In genomic region chr14:68361998-68362397, GRCm38 (mm10) we compare ENCODE assay signal across 15 mouse cellular contexts.
A peak's percentile ranks its signal among the peaks of the same experiment; 100 is the strongest.
DNase-seq lines count a peak whose midpoint lies in the region; ATAC-seq lines count a peak whose summit lies in the region.
"Had no signal": no experiment of that assay in that cellular context is flagged by ENCODE, and none has a peak within 500 bp of the region (broad histone marks: within the 10 kb centered on the region; RNA-seq: fewer than 3 reads in every experiment).

No protein-coding gene starts in this region.

- WGBS in neural tube, embryonic 11.5 days = 58% methylated on average over 7 of the region's 7 CpGs
- 31% methylated on average over 7 of the region's 7 CpGs for WGBS in neural tube, embryonic 15.5 days
- WGBS in forebrain, embryonic 16.5 days = 35% methylated on average over 7 of the region's 7 CpGs

- no peak; the same call in 1 of the 2 replicates for ATAC-seq in neural tube, embryonic 11.5 days (ENCODE audit: insufficient read depth, low FRiP score, low TSS enrichment)
- no peak for ATAC-seq in neural tube, embryonic 15.5 days (ENCODE audit: low FRiP score)
- ATAC-seq in forebrain, embryonic 16.5 days = no peak

- no peaks in the 10 kb centered on the region for H3K9me3 ChIP-seq in neural tube, embryonic 11.5 days (ENCODE audit: control insufficient read depth, low read length)
- no peaks in the 10 kb centered on the region for H3K9me3 ChIP-seq in neural tube, embryonic 15.5 days (replicated peaks)
- H3K9me3 ChIP-seq in forebrain, embryonic 16.5 days (ENCODE audit: control insufficient read depth, low read length) = no peaks in the 10 kb centered on the region
- H3K9me3 ChIP-seq: heart, embryonic 12.5 days; stomach, embryonic 15.5 days had no signal

- peak; percentile 45 for DNase-seq in neural tube, embryonic 11.5 days (ENCODE audit: low spot score)
- DNase-seq in mesoderm, embryonic 11.5 days (ENCODE audit: low read depth, low spot score) = peak; percentile 34
- no peak for DNase-seq in yolk sac, embryonic 10.5 days (ENCODE audit: low spot score)
- DNase-seq in thymus, postnatal 10 days (ENCODE audit: low spot score in 2 of 2) = no peak
- no peak for DNase-seq in natural killer cell, adult 2 months (ENCODE audit: low spot score in 2 of 2)
- DNase-seq: heart, postnatal 36 days; kidney, adult 18-20 months; kidney, postnatal 14 days; layer of hippocampus, adult 9-11 months; lung, embryonic 14.5 days; thymus, postnatal 25 days had no signal

- peak overlapping the region; percentile 23; the same call in 1 of the 2 replicates for H3K27ac ChIP-seq in neural tube, embryonic 11.5 days (ENCODE audit: low read depth, low read length)
- H3K27ac ChIP-seq in neural tube, embryonic 15.5 days (replicated peaks) = no peak overlapping the region
- peak overlapping the region; percentile 65 for H3K27ac ChIP-seq in forebrain, embryonic 16.5 days (ENCODE audit: low read length)
- H3K27ac ChIP-seq: stomach, embryonic 15.5 days had no signal

- no peaks in the 10 kb centered on the region for H3K27me3 ChIP-seq in neural tube, embryonic 11.5 days (ENCODE audit: control insufficient read depth, insufficient read depth, low read length)
- no peaks in the 10 kb centered on the region for H3K27me3 ChIP-seq in neural tube, embryonic 15.5 days (replicated peaks)
- H3K27me3 ChIP-seq in forebrain, embryonic 16.5 days (replicated peaks; ENCODE audit: control insufficient read depth, insufficient read depth, low read length) = no peaks in the 10 kb centered on the region
- H3K27me3 ChIP-seq: heart, embryonic 12.5 days; stomach, embryonic 15.5 days had no signal

- H3K9ac ChIP-seq in neural tube, embryonic 11.5 days (ENCODE audit: low read length) = no peak overlapping the region
- no peak overlapping the region for H3K9ac ChIP-seq in neural tube, embryonic 15.5 days (replicated peaks)
- H3K9ac ChIP-seq in forebrain, embryonic 16.5 days (replicated peaks; ENCODE audit: low read depth, low read length) = no peak overlapping the region
- H3K9ac ChIP-seq: heart, embryonic 12.5 days; lung, embryonic 14.5 days; stomach, embryonic 15.5 days had no signal

- no peaks in the 10 kb centered on the region for H3K36me3 ChIP-seq in neural tube, embryonic 11.5 days (ENCODE audit: control insufficient read depth, insufficient read depth, low read length)
- no peaks in the 10 kb centered on the region for H3K36me3 ChIP-seq in neural tube, embryonic 15.5 days
- H3K36me3 ChIP-seq in forebrain, embryonic 16.5 days (ENCODE audit: control insufficient read depth, insufficient read depth) = no peaks in the 10 kb centered on the region
- H3K36me3 ChIP-seq: heart, embryonic 12.5 days; stomach, embryonic 15.5 days had no signal

- no peak overlapping the region for H3K4me2 ChIP-seq in neural tube, embryonic 11.5 days (ENCODE audit: low read depth)
- no peak overlapping the region for H3K4me2 ChIP-seq in neural tube, embryonic 15.5 days
- H3K4me2 ChIP-seq in forebrain, embryonic 16.5 days (ENCODE audit: low read length) = no peak overlapping the region
- H3K4me2 ChIP-seq: heart, embryonic 12.5 days; lung, embryonic 14.5 days; stomach, embryonic 15.5 days had no signal

- H3K4me3 ChIP-seq in neural tube, embryonic 11.5 days (ENCODE audit: low read depth, low read length) = no peak overlapping the region
- H3K4me3 ChIP-seq in neural tube, embryonic 15.5 days (replicated peaks) = no peak overlapping the region
- H3K4me3 ChIP-seq in forebrain, embryonic 16.5 days (replicated peaks; ENCODE audit: low read length) = no peak overlapping the region
- H3K4me3 ChIP-seq: heart, embryonic 12.5 days; stomach, embryonic 15.5 days had no signal

- no peaks in the 10 kb centered on the region for H3K4me1 ChIP-seq in neural tube, embryonic 11.5 days (ENCODE audit: control insufficient read depth, insufficient read depth, low read length)
- peaks cover 8% of the 10 kb centered on the region for H3K4me1 ChIP-seq in neural tube, embryonic 15.5 days
- peaks cover 10% of the 10 kb centered on the region for H3K4me1 ChIP-seq in forebrain, embryonic 16.5 days (replicated peaks; ENCODE audit: control insufficient read depth, insufficient read depth, low read length)
- H3K4me1 ChIP-seq: heart, embryonic 12.5 days; stomach, embryonic 15.5 days had no signal

Comparison
In these comparisons a context has a peak if more than half of its experiments do, and no peak if none do; other contexts are left out.
1. DNase-seq: peak in neural tube, embryonic 11.5 days (single experiment) and mesoderm, embryonic 11.5 days (single experiment); none in yolk sac, embryonic 10.5 days (single experiment), thymus, postnatal 10 days (0 of 2) and natural killer cell, adult 2 months (0 of 2).